Mouse (Mus musculus) forebrain, embryonic 12.5 days (tissue): ENCODE results near the gene S100a3. TPM values are rescaled to one million over a fixed set of nuclear protein-coding genes. Genes with fewer than 3 reads are reported as not detected.
A peak's percentile ranks its signal among the peaks of the same experiment; 100 is the strongest.

ENCODE experiments used
- ATAC-seq: fragments of 200-750 bp; cut with Nextera tagmentation; 2 replicates; pipeline ENCODE4 v1.8.0; 2017; ENCODE audit warnings: moderate TSS enrichment; ENCODE audit not compliant: low FRiP score
- H3K27ac ChIP-seq: fragments of 300-500 bp; sonication (generic); 2 replicates; pipeline ENCODE4 v1.5.1; 2016; ENCODE audit warnings: mild to moderate bottlenecking
- H3K27me3 ChIP-seq: fragments of 300-500 bp; sonication (generic); 2 replicates; pipeline ENCODE4 v1.6.1; 2016; ENCODE audit warnings: mild to moderate bottlenecking
- H3K36me3 ChIP-seq: fragments of 300-500 bp; sonication (generic); replicated peaks from 2 replicates; pipeline ENCODE4 v1.6.1; 2016; ENCODE audit warnings: mild to moderate bottlenecking
- H3K4me1 ChIP-seq: fragments of 300-500 bp; sonication (generic); 2 replicates; pipeline ENCODE4 v1.6.1; 2016
- H3K4me2 ChIP-seq: fragments of 300-500 bp; sonication (generic); 2 replicates; pipeline ENCODE4 v1.6.1; 2016; ENCODE audit warnings: mild to moderate bottlenecking, moderate library complexity
- H3K4me3 ChIP-seq: fragments of 300-500 bp; sonication (generic); replicated peaks from 2 replicates; pipeline ENCODE4 v1.5.1; 2016; ENCODE audit warnings: mild to moderate bottlenecking
- H3K9ac ChIP-seq: fragments of 300-500 bp; sonication (generic); 2 replicates; pipeline ENCODE4 v1.6.1; 2016; ENCODE audit warnings: mild to moderate bottlenecking
- H3K9me3 ChIP-seq: fragments of 300-500 bp; sonication (generic); 2 replicates; pipeline ENCODE4 v1.6.1; 2016
- WGBS: fragments of 180-500 bp; shearing (Covaris S2); methylation state at CpG from one replicate; pipeline ENCODE4 v1.1.7; 2016; 5-methylcytosine and 5-hydroxymethylcytosine counted together
- polyA plus RNA-seq: library from polyadenylated mRNA; unstranded; fragments of >200 nt; fragmentation: Nextera tagmentation; extraction: Ambion mirVana; gene quantifications from 2 replicates; pipeline ENCODE4 v1.2.1, GENCODE M21; 2016

The S100a3 gene
- polyA plus RNA-seq, 1 experiment from 2014 or later = not detected

DNA sequence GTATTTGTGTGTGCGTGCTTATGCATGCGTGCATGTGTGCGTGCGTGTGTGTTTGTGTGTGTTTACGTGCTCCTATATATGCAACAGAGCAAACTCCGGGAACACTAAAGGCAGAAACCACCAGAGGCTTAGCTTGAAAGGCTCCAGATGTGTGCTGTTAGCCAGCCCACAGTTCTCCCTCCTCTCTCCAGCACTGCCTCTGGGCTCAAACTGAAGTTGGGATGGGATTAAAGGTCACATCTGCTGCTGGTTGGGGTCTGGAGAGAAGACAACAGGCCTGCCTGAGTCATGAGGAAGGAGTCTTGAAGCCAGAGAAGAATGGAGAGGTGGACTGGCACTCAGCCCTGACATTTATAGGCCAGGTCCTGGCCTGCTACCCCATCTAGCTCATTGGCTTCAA, 45.8 kb downstream of the S100a3 start:
- Histone ChIP-seq H3K27me3 (0 out of 2 replicates have a peak, but pooled peaks cover 2% of the 10 kb centered on the region), H3K9me3 (no peaks in the 10 kb centered on the region), H3K4me1 (peaks cover 10% of the 10 kb centered on the region; the same call in 1 of the 2 replicates), H3K4me3 (no peak overlapping the region), H3K27ac (no peak overlapping the region), H3K9ac (no peak overlapping the region), H3K36me3 (no peaks in the 10 kb centered on the region), H3K4me2 (no peak overlapping the region)
- ATAC-seq = no peak
- 81% methylated on average over 6 of the region's 6 CpGs for WGBS

DNA sequence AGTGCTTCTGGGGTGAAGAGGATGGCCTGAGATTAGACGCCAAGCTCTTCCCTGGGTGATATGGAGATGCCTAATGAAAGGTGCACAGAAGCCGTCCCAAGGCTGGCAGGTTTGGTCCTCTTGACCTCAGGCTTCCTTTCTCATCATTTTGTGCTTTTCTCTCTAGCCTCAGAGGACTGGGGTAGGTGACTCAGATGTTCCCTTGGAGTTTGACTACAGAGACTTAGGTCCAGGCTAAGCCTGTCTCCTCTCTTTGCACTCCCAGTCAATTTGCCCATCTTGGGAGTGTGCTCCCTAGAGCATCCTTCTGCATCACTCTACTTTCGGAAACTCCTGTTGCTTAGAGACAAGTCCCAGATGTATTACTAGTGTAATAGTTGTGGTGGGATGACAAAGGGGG, 47.0 kb downstream of the S100a3 start:
- H3K4me3 ChIP-seq = no peak overlapping the region
- no peak overlapping the region for H3K9ac ChIP-seq
- H3K9me3 ChIP-seq = no peaks in the 10 kb centered on the region
- peaks cover 8% of the 10 kb centered on the region; the same call in 1 of the 2 replicates for H3K27me3 ChIP-seq
- peaks cover 10% of the 10 kb centered on the region; the same call in 1 of the 2 replicates for H3K4me1 ChIP-seq
- ATAC-seq = no peak
- no peak overlapping the region for H3K4me2 ChIP-seq
- no peak overlapping the region for H3K27ac ChIP-seq
- H3K36me3 ChIP-seq = no peaks in the 10 kb centered on the region
- 89% methylated on average over 3 of the region's 3 CpGs for WGBS

DNA sequence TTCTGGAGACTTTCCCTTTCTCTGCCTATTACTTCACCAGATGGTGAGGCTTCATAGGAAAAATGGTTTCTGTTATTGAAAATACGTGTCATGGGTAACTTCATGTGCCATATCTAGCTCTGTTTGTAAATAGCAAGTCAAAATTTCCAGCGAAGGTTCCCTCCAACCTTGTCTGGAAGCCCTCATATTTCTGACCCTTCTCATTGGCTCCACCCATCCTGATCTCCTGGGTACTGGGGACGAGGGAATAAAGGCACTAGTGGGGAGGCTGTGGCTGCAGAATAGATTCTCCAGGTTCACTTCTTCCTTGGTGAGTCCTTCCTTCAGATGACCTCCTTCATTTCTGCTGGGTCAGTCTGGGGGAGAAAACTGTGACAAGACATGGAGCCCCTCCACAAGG, 47.8 kb downstream of the S100a3 start, which contains the start of gene S100a5:
Gene S100a5 (plus strand): TSS at position 301 of the 400 bp plus-strand sequence.
- Histone ChIP-seq H3K4me1 (peaks cover 16% of the 10 kb centered on the region), H3K27me3 (peaks cover 11% of the 10 kb centered on the region), H3K4me2 (no peak within 1 kb of the TSS), H3K27ac (no peak within 1 kb of the TSS), H3K4me3 (no peak within 1 kb of the TSS), H3K36me3 (no peaks in the 10 kb centered on the region), H3K9ac (no peak within 1 kb of the TSS), H3K9me3 (no peaks in the 10 kb centered on the region)
- WGBS = 64% methylated on average over 3 of the region's 3 CpGs
- no peak for ATAC-seq

GRCm38 (mm10) chr3:90609102-90609501, 48.7 kb downstream of the S100a3 start:
- no peak for ATAC-seq
- Histone ChIP-seq H3K4me1 (peaks cover 16% of the 10 kb centered on the region), H3K9me3 (no peaks in the 10 kb centered on the region), H3K4me3 (no peak overlapping the region), H3K4me2 (no peak overlapping the region), H3K36me3 (no peaks in the 10 kb centered on the region), H3K9ac (no peak overlapping the region), H3K27me3 (peaks cover 20% of the 10 kb centered on the region), H3K27ac (no peak overlapping the region)

- Histone ChIP-seq H3K9ac (no peak overlapping the region), H3K27me3 (peaks cover 21% of the 10 kb centered on the region), H3K27ac (no peak overlapping the region), H3K36me3 (no peaks in the 10 kb centered on the region), H3K4me1 (peaks cover 6% of the 10 kb centered on the region), H3K4me2 (no peak overlapping the region), H3K4me3 (no peak overlapping the region), H3K9me3 (no peaks in the 10 kb centered on the region)
- 92% methylated on average over 3 of the region's 3 CpGs for WGBS
- ATAC-seq = no peak
Observed at GRCm38 (mm10) chr3:90611494-90611893, 51.1 kb downstream of the S100a3 start.

DNA sequence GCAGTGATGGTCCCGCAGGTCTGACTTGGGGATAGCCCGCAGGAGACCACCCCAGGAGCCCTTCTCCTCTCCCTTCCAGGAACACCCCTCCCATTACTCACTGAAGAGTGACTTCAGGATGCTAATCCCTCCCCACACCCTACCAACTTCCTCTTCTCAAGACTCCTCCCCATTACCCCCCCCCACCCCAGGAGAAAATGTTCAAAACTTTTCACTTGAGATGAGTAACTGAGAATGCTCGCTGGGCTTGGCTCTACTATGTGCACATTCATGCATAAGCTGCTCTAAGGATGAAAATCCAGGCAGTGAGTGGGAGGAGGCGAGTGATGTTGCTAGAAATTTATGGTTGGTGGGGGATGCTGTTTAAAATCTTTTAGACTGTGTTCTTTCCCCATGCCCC, 51.7 kb downstream of the S100a3 start:
- 62% methylated on average over 4 of the region's 4 CpGs for WGBS
- Histone ChIP-seq H3K9ac (no peak overlapping the region), H3K4me1 (peaks cover 6% of the 10 kb centered on the region), H3K9me3 (no peaks in the 10 kb centered on the region), H3K27ac (no peak overlapping the region), H3K4me3 (no peak overlapping the region), H3K4me2 (no peak overlapping the region), H3K27me3 (peaks cover 21% of the 10 kb centered on the region), H3K36me3 (no peaks in the 10 kb centered on the region)
- no peak for ATAC-seq

GRCm38 (mm10) chr3:90612728-90613291, 52.4 kb downstream of the S100a3 start, which contains the start of gene S100a6:
S100a6 (plus strand) TSS chr3:90612882.
- Histone ChIP-seq H3K4me2 (peak within 1 kb of the TSS; percentile 65), H3K4me3 (peak within 1 kb of the TSS; percentile 34), H3K4me1 (peaks cover 6% of the 10 kb centered on the region), H3K27me3 (peaks cover 21% of the 10 kb centered on the region), H3K36me3 (no peaks in the 10 kb centered on the region), H3K27ac (no peak within 1 kb of the TSS), H3K9ac (peak within 1 kb of the TSS; percentile 45), H3K9me3 (no peaks in the 10 kb centered on the region; the same call in 1 of the 2 replicates)
- WGBS = 1% methylated on average over 23 of the region's 23 CpGs
- peak; percentile 76 for ATAC-seq

- H3K4me2 ChIP-seq = peak overlapping the region; percentile 65
- ATAC-seq = no peak
- no peak overlapping the region for H3K27ac ChIP-seq
- no peaks in the 10 kb centered on the region; the same call in 1 of the 2 replicates for H3K9me3 ChIP-seq
- WGBS = 73% methylated on average over 7 of the region's 7 CpGs
- H3K27me3 ChIP-seq = peaks cover 21% of the 10 kb centered on the region
- no peak overlapping the region for H3K9ac ChIP-seq
- peaks cover 6% of the 10 kb centered on the region for H3K4me1 ChIP-seq
- no peak overlapping the region for H3K4me3 ChIP-seq
- H3K36me3 ChIP-seq = no peaks in the 10 kb centered on the region
Observed at GRCm38 (mm10) chr3:90613461-90614147, 53.2 kb downstream of the S100a3 start.

DNA sequence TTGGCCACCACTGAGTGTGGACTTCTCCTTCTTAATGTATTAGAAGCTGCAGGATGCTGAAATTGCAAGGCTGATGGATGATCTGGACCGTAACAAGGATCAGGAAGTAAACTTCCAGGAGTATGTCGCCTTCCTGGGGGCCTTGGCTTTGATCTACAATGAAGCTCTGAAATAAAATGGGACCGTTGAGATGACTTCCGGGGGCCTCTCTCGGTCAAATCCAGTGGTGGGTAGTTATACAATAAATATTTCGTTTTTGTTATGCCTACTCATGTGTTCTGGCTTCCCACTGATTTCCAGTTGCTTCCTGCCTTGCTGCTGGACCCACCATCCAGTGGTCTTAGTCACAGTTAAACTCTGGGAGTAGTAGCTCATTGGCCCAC, 53.8 kb downstream of the S100a3 start:
- Histone ChIP-seq H3K4me2 (no peak overlapping the region), H3K4me1 (peaks cover 6% of the 10 kb centered on the region), H3K4me3 (no peak overlapping the region), H3K9me3 (no peaks in the 10 kb centered on the region; the same call in 1 of the 2 replicates), H3K27me3 (peaks cover 21% of the 10 kb centered on the region), H3K9ac (no peak overlapping the region), H3K27ac (no peak overlapping the region), H3K36me3 (no peaks in the 10 kb centered on the region)
- WGBS = 91% methylated on average over 6 of the region's 6 CpGs
- ATAC-seq = no peak

DNA sequence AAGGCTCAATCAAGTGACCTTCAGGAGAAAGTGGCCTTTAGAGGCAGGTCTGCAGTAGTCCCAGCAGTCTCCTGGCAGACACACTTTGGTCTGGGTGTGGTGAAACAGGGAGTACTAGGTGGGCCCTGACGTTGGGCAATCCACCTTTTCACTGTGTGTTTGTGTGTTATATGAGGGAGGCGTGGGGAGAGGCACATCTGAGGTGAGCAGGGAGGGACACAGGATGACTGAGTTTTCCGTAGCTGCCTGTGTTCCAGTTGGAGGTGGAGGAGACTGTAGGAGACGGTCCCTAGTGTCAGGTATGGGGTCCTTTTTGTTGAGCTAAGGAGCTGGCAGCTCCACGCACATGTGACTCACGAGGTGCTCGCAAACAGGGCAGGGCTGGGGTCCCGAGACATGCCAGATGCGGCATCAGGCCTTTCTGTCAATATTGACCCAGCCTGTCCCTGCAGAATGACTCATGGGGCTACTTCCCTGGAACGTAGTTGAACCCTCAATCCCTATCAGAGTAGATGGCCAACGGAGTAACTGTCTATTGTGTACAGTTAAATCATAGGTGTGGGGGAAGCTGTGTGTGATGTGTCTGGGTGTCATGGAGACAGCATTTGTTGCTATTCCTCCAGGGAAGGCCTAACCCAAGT, 54.4 kb downstream of the S100a3 start:
- Histone ChIP-seq H3K4me1 (peaks cover 6% of the 10 kb centered on the region), H3K27ac (no peak overlapping the region), H3K4me3 (no peak overlapping the region), H3K27me3 (peaks cover 21% of the 10 kb centered on the region), H3K4me2 (no peak overlapping the region), H3K36me3 (no peaks in the 10 kb centered on the region), H3K9ac (no peak overlapping the region), H3K9me3 (no peaks in the 10 kb centered on the region; the same call in 1 of the 2 replicates)
- 0 out of 2 replicates have a peak, but pooled peaks have one; percentile 2 for ATAC-seq
- WGBS = 84% methylated on average over 11 of the region's 11 CpGs

GRCm38 (mm10) chr3:90615415-90615814, 55.0 kb downstream of the S100a3 start:
- Histone ChIP-seq H3K9ac (no peak overlapping the region), H3K4me2 (no peak overlapping the region), H3K36me3 (no peaks in the 10 kb centered on the region), H3K4me1 (peaks cover 6% of the 10 kb centered on the region), H3K27ac (no peak overlapping the region), H3K27me3 (peaks cover 19% of the 10 kb centered on the region), H3K4me3 (no peak overlapping the region), H3K9me3 (no peaks in the 10 kb centered on the region; the same call in 1 of the 2 replicates)
- ATAC-seq = peak; percentile 54; the same call in 1 of the 2 replicates
- 9% methylated on average over 7 of the region's 7 CpGs for WGBS

DNA sequence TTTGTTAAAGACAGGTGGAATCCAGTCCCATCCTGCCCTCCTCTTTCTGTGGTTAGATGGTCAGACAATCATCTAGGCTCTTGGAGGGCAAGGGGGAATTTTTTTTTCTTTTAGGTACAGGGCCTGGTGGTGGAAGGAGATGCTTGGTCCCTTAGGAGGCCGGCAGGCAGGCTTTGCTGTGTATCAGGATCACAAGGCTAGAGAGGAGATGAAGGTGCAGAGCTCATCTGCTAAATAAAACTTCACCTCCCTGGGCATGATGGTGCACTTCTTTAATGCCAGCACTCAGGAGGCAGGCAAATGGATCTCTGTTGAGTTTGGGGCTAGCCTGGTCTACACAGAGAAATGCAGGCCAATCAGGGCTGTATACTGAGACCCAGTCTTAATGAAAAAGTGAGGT, 55.5 kb downstream of the S100a3 start:
- Histone ChIP-seq H3K9me3 (no peaks in the 10 kb centered on the region; the same call in 1 of the 2 replicates), H3K36me3 (no peaks in the 10 kb centered on the region), H3K27ac (no peak overlapping the region), H3K4me2 (no peak overlapping the region), H3K27me3 (peaks cover 19% of the 10 kb centered on the region), H3K9ac (no peak overlapping the region), H3K4me1 (peaks cover 6% of the 10 kb centered on the region), H3K4me3 (no peak overlapping the region)
- WGBS = 83% methylated on average over 1 of the region's 1 CpGs
- ATAC-seq = no peak
